Mouse (Mus musculus) E14TG2a.4 (cell line): ENCODE data around the gene Klhdc2.

Experiments used
- CTCF ChIP-seq: conservative IDR thresholded peaks from 2 replicates; pipeline ENCODE4 v1.5.1; 2014; ENCODE audit warnings: low read length
- POU5F1 ChIP-seq: IDR thresholded peaks from 2 replicates; pipeline ENCODE4 v1.6.1; 2014; ENCODE audit warnings: low read length, borderline replicate concordance

DNA sequence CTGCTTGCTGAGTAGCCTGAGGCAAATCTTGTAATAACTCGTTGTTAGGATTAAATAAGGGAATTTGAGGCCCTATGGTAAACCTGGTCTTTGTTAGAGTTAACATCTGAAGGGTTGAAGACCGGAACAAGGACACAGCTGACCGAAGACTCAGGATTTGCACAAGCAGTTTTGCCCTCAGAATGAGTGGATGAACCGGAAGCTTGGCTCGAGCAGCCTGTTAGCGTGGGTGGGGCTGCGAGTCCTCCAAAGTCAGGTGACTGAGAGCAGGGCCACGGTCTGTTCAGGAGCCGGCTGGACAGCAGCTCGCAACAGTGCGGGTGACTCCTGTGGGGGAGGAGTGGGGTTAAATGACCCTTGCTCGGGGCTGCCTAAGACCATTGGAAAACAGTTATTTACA, 2.8 kb downstream of the Klhdc2 start:
- TF ChIP-seq CTCF (no peak), POU5F1 (no peak)
